Mouse (Mus musculus): Measurements from ENCODE around the gene Camsap3. TPM values are rescaled to one million over a fixed set of nuclear protein-coding genes. Genes with fewer than 3 reads are reported as not detected.
A peak's percentile ranks its signal among the peaks of the same experiment; 100 is the strongest.

Camsap3 gene
- polyA plus RNA-seq, 1 experiment from 2014 or later, result 6.5 TPM

DNA sequence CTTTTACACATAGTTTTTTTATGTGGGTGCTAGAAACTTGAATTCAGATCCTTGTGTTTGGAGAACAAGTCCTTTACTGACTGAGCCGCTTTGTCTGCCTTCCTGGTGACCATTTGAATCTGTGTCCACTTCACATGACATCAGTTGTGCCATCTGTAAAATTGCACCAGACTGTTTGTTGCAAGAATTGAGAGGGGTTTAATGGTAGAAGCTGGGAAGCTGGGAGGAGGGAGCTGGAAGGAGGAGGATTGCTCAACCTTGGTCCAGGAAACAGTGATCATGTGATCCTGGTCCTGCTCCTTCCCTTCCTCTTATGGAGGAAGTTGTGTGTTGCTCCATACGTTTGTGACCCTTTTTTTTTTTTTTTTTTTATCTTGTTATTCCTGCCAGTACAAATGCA, 61.2 kb downstream of the Camsap3 start:
- H3K27me3 ChIP-seq (replicated peaks; ENCODE audit: insufficient read depth, low read length), result no peaks in the 10 kb centered on the region
- no peak overlapping the region for H3K4me2 ChIP-seq (replicated peaks; ENCODE audit: low read depth, low read length)
- H3K36me3 ChIP-seq (ENCODE audit: insufficient read depth, low read length), result no peaks in the 10 kb centered on the region
- H3K4me1 ChIP-seq (ENCODE audit: insufficient read depth, low read depth, low read length), result no peaks in the 10 kb centered on the region
- DNase-seq (ENCODE audit: low spot score) (peak; percentile 75), ATAC-seq (peak; percentile 47; the same call in 1 of the 2 replicates)
- no peak overlapping the region for H3K27ac ChIP-seq (ENCODE audit: low read length)
- H3K9me3 ChIP-seq (ENCODE audit: low read length), result no peaks in the 10 kb centered on the region
- TF ChIP-seq CTCF (IDR thresholded peaks at IDR 0.05), result no peak
- no peak for TF ChIP-seq EP300 (IDR thresholded peaks at IDR 0.05)
- 45% methylated on average over 2 of the region's 2 CpGs for WGBS
- H3K4me3 ChIP-seq (ENCODE audit: low read depth, low read length), result no peak overlapping the region
- no peak overlapping the region for H3K9ac ChIP-seq (replicated peaks; ENCODE audit: low read depth)

DNA sequence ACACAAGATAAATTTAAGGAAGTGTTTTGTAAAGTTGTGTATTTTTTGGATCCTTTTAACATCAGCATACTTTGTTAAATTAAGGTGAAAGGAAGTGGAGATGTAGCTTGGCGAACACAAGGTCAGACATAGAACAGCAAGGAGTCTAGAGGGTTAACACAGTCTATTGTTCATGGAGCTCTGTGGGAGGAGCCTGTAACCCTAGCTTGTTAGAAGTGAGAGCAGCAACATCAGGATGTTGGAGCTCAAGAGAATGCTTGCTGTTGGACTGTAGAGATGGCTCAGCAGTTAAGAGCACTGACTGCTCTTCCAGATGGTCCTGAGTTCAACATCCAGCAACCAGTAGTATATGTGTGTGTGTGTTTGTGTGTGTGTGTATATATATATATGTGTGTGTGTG, 61.9 kb downstream of the Camsap3 start:
- H3K27me3 ChIP-seq (replicated peaks; ENCODE audit: insufficient read depth, low read length), result no peaks in the 10 kb centered on the region
- TF ChIP-seq CTCF (IDR thresholded peaks at IDR 0.05) (no peak), EP300 (IDR thresholded peaks at IDR 0.05) (no peak)
- ATAC-seq, result no peak
- DNase-seq (ENCODE audit: low spot score), result no peak
- H3K36me3 ChIP-seq (ENCODE audit: insufficient read depth, low read length), result no peaks in the 10 kb centered on the region
- no peak overlapping the region for H3K9ac ChIP-seq (replicated peaks; ENCODE audit: low read depth)
- H3K4me3 ChIP-seq (ENCODE audit: low read depth, low read length), result no peak overlapping the region
- no peak overlapping the region for H3K27ac ChIP-seq (ENCODE audit: low read length)
- H3K4me1 ChIP-seq (ENCODE audit: insufficient read depth, low read depth, low read length), result no peaks in the 10 kb centered on the region
- H3K9me3 ChIP-seq (ENCODE audit: low read length), result no peaks in the 10 kb centered on the region
- H3K4me2 ChIP-seq (replicated peaks; ENCODE audit: low read depth, low read length), result no peak overlapping the region
- 35% methylated on average over 1 of the region's 1 CpGs for WGBS

- H3K4me2 ChIP-seq (replicated peaks; ENCODE audit: low read depth, low read length), result no peak overlapping the region
- H3K4me3 ChIP-seq (ENCODE audit: low read depth, low read length), result no peak overlapping the region
- TF ChIP-seq CTCF (IDR thresholded peaks at IDR 0.05), result no peak
- no peak for TF ChIP-seq EP300 (IDR thresholded peaks at IDR 0.05)
- no peak overlapping the region for H3K9ac ChIP-seq (replicated peaks; ENCODE audit: low read depth)
- H3K4me1 ChIP-seq (ENCODE audit: insufficient read depth, low read depth, low read length), result no peaks in the 10 kb centered on the region
- no peak for ATAC-seq
- no peaks in the 10 kb centered on the region for H3K36me3 ChIP-seq (ENCODE audit: insufficient read depth, low read length)
- 60% methylated on average over 3 of the region's 3 CpGs for WGBS
- H3K9me3 ChIP-seq (ENCODE audit: low read length), result no peaks in the 10 kb centered on the region
- no peak for DNase-seq (ENCODE audit: low spot score)
- H3K27me3 ChIP-seq (replicated peaks; ENCODE audit: insufficient read depth, low read length), result no peaks in the 10 kb centered on the region
- no peak overlapping the region for H3K27ac ChIP-seq (ENCODE audit: low read length)
Observed at GRCm38 (mm10) chr8:3652845-3653244, 65.8 kb downstream of the Camsap3 start.

DNA sequence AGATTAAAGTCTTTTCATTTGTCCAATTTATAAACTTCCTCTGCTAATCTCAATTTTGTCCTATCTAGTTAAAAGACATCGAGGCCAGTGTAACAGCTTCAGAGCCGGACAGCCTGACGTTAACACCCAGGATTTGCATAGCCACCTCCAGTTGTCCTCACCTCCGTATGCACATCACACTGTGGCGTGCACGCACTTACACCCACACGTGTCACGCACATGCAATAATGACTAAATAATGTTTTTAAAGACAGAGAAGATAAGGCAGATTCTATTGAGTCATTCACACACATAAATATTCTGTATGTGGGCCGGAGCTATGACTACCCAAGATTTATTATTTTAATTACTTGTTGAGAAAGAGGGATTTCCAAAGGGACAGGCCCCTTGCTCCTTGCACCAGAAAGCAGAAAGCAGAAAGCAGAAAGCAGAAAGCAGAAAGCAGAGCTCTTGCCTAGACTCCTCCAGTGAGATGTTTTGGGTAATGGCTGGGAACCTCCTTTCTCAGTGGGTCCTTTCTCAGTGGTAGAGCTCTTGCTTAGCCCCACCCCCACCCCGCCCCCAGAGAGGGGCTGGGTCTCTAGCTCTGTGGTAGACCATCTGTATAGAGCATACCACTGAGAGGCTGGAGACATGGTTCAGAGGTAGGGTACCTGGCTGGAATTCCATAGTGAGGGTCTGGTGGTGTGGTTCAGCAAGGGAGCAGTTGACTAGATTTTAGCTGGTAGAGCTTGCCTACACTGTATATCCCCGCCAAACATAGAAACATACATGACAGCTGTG, 67.8 kb downstream of the Camsap3 start:
- DNase-seq (ENCODE audit: low spot score) (no peak), ATAC-seq (no peak)
- no peaks in the 10 kb centered on the region for H3K36me3 ChIP-seq (ENCODE audit: insufficient read depth, low read length)
- TF ChIP-seq CTCF (IDR thresholded peaks at IDR 0.05), result no peak
- no peak for TF ChIP-seq EP300 (IDR thresholded peaks at IDR 0.05)
- no peaks in the 10 kb centered on the region for H3K27me3 ChIP-seq (replicated peaks; ENCODE audit: insufficient read depth, low read length)
- no peak overlapping the region for H3K27ac ChIP-seq (ENCODE audit: low read length)
- no peaks in the 10 kb centered on the region for H3K4me1 ChIP-seq (ENCODE audit: insufficient read depth, low read depth, low read length)
- no peaks in the 10 kb centered on the region for H3K9me3 ChIP-seq (ENCODE audit: low read length)
- H3K9ac ChIP-seq (replicated peaks; ENCODE audit: low read depth), result no peak overlapping the region
- no peak overlapping the region for H3K4me3 ChIP-seq (ENCODE audit: low read depth, low read length)
- WGBS, result 68% methylated on average over 11 of the region's 11 CpGs
- no peak overlapping the region for H3K4me2 ChIP-seq (replicated peaks; ENCODE audit: low read depth, low read length)

DNA sequence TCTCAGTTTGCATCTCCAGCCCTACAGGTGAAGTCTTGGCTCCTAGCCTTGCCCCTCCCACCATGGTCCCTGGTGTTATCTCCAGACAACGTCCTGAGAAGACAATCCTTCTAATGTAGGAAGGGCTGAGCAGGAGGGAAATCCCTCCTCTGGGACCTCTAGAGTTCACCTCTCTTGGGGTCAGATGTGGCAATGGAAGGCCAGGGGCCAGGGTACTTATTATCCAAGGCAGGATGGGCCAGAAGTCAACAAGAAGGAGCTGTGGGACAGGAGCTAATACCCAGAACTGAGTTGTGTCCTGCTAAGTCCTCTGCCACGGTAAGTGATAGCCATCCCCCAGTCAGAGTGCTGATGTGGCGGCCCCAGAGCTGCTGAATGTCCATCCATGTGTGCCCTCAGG, 68.4 kb downstream of the Camsap3 start, which contains the start of gene Retn:
Gene Retn (plus strand): TSS at position 245 of the 400 bp plus-strand sequence.
- 61% methylated on average over 3 of the region's 3 CpGs for WGBS
- Histone ChIP-seq H3K4me1 (ENCODE audit: insufficient read depth, low read depth, low read length) (no peaks in the 10 kb centered on the region), H3K36me3 (ENCODE audit: insufficient read depth, low read length) (no peaks in the 10 kb centered on the region), H3K4me3 (ENCODE audit: low read depth, low read length) (no peak within 1 kb of the TSS), H3K27ac (ENCODE audit: low read length) (no peak within 1 kb of the TSS), H3K9me3 (ENCODE audit: low read length) (no peaks in the 10 kb centered on the region), H3K9ac (replicated peaks; ENCODE audit: low read depth) (no peak within 1 kb of the TSS), H3K4me2 (replicated peaks; ENCODE audit: low read depth, low read length) (no peak within 1 kb of the TSS), H3K27me3 (replicated peaks; ENCODE audit: insufficient read depth, low read length) (no peaks in the 10 kb centered on the region)
- TF ChIP-seq CTCF (IDR thresholded peaks at IDR 0.05), result no peak
- TF ChIP-seq EP300 (IDR thresholded peaks at IDR 0.05), result no peak
- no peak for DNase-seq (ENCODE audit: low spot score)
- ATAC-seq, result no peak

- H3K9me3 ChIP-seq (ENCODE audit: low read length), result no peaks in the 10 kb centered on the region
- TF ChIP-seq CTCF (IDR thresholded peaks at IDR 0.05), result no peak
- no peak for TF ChIP-seq EP300 (IDR thresholded peaks at IDR 0.05)
- DNase-seq (ENCODE audit: low spot score), result no peak
- H3K4me3 ChIP-seq (ENCODE audit: low read depth, low read length), result no peak overlapping the region
- no peak overlapping the region for H3K27ac ChIP-seq (ENCODE audit: low read length)
- H3K9ac ChIP-seq (replicated peaks; ENCODE audit: low read depth), result no peak overlapping the region
- no peaks in the 10 kb centered on the region for H3K27me3 ChIP-seq (replicated peaks; ENCODE audit: insufficient read depth, low read length)
- no peak overlapping the region for H3K4me2 ChIP-seq (replicated peaks; ENCODE audit: low read depth, low read length)
- H3K4me1 ChIP-seq (ENCODE audit: insufficient read depth, low read depth, low read length), result no peaks in the 10 kb centered on the region
- WGBS, result 20% methylated on average over 7 of the region's 7 CpGs
- ATAC-seq, result no peak
- no peaks in the 10 kb centered on the region for H3K36me3 ChIP-seq (ENCODE audit: insufficient read depth, low read length)
Observed at GRCm38 (mm10) chr8:3656725-3657381, 69.8 kb downstream of the Camsap3 start.

Other genes starting within 250 kb of the Camsap3 start
- gene A430078G23Rik, start 233.9 kb upstream of the Camsap3 start, polyA plus RNA-seq (2015; fragmentation: Nextera tagmentation; extraction: Ambion mirVana), result 0.38 and 0.40 TPM in 2 replicates
- gene Arhgef18, start 194.3 kb upstream of the Camsap3 start, polyA plus RNA-seq (2015; fragmentation: Nextera tagmentation; extraction: Ambion mirVana), result 5.8 and 6.1 TPM in 2 replicates
- gene Pex11g, start 119.6 kb upstream of the Camsap3 start, polyA plus RNA-seq (2015; fragmentation: Nextera tagmentation; extraction: Ambion mirVana), result 7.8 and 9.1 TPM in 2 replicates
- gene Tex45, start 116.4 kb upstream of the Camsap3 start, polyA plus RNA-seq (2015; fragmentation: Nextera tagmentation; extraction: Ambion mirVana), result not detected in 2 replicates
- gene Zfp358, start 94.2 kb upstream of the Camsap3 start, polyA plus RNA-seq (2015; fragmentation: Nextera tagmentation; extraction: Ambion mirVana), result 29.8 and 31.6 TPM in 2 replicates
- 38.5 and 40.0 TPM in 2 replicates for gene Mcoln1, start 86.8 kb upstream of the Camsap3 start, polyA plus RNA-seq (2015; fragmentation: Nextera tagmentation; extraction: Ambion mirVana)
- gene Pnpla6, start 71.9 kb upstream of the Camsap3 start, polyA plus RNA-seq (2015; fragmentation: Nextera tagmentation; extraction: Ambion mirVana), result 18.1 and 19.0 TPM in 2 replicates
- gene C330021F23Rik, start 19.3 kb upstream of the Camsap3 start, polyA plus RNA-seq (2015; fragmentation: Nextera tagmentation; extraction: Ambion mirVana), result 0.25 and 0.36 TPM in 2 replicates
- 34.2 and 37.3 TPM in 2 replicates for gene Xab2, start 34.0 kb downstream of the Camsap3 start, polyA plus RNA-seq (2015; fragmentation: Nextera tagmentation; extraction: Ambion mirVana)
- gene Pet100, start 34.3 kb downstream of the Camsap3 start, polyA plus RNA-seq (2015; fragmentation: Nextera tagmentation; extraction: Ambion mirVana), result 117 and 119 TPM in 2 replicates
- gene Pcp2, start 38.3 kb downstream of the Camsap3 start, polyA plus RNA-seq (2015; fragmentation: Nextera tagmentation; extraction: Ambion mirVana), result 0.08 TPM in 1 of 2 replicates, not detected in the other
- 87.1 and 94.2 TPM in 2 replicates for gene Stxbp2, start 43.7 kb downstream of the Camsap3 start, polyA plus RNA-seq (2015; fragmentation: Nextera tagmentation; extraction: Ambion mirVana)
- gene Retn, start 68.5 kb downstream of the Camsap3 start, polyA plus RNA-seq (2015; fragmentation: Nextera tagmentation; extraction: Ambion mirVana), result not detected in 2 replicates
- 19.3 and 20.2 TPM in 2 replicates for gene Mcemp1, start 78.5 kb downstream of the Camsap3 start, polyA plus RNA-seq (2015; fragmentation: Nextera tagmentation; extraction: Ambion mirVana)
- 6.9 and 9.1 TPM in 2 replicates for gene Fcor, start 85.1 kb downstream of the Camsap3 start, polyA plus RNA-seq (2015; fragmentation: Nextera tagmentation; extraction: Ambion mirVana)
- gene Trappc5, start 89.0 kb downstream of the Camsap3 start, polyA plus RNA-seq (2015; fragmentation: Nextera tagmentation; extraction: Ambion mirVana), result 29.2 and 30.0 TPM in 2 replicates
- gene Fcer2a, start 106.9 kb downstream of the Camsap3 start, polyA plus RNA-seq (2015; fragmentation: Nextera tagmentation; extraction: Ambion mirVana), result 0.14 and 1.2 TPM in 2 replicates
- gene Clec4g, start 133.4 kb downstream of the Camsap3 start, polyA plus RNA-seq (2015; fragmentation: Nextera tagmentation; extraction: Ambion mirVana), result 0.88 and 1.1 TPM in 2 replicates
- 0.64 and 0.72 TPM in 2 replicates for gene Cd209a, start 161.7 kb downstream of the Camsap3 start, polyA plus RNA-seq (2015; fragmentation: Nextera tagmentation; extraction: Ambion mirVana)

Data from lung, postnatal 0 days (tissue).